Mouse (Mus musculus) T-helper 2 cell (primary cell): ENCODE measurements around the gene Prr5.

ENCODE experiments used
- in situ Hi-C: fragments of 300-600 bp; cut with MboI, MseI; formaldehyde crosslinking; loops from one replicate; pipeline ENCODE4 v1.15.1; 2025; ENCODE audit warnings: high pct_unique_total_duplicates

Prr5 gene

GRCm38 (mm10) chr15:84656689-84657088 is 12.7 kb upstream of the Prr5 start:
- in situ Hi-C loops = no loop called here

- in situ Hi-C loops = no loop called here
Measured at GRCm38 (mm10) chr15:84657384-84658064, 11.9 kb upstream of the Prr5 start.

- in situ Hi-C loops = no loop called here
Measured at GRCm38 (mm10) chr15:84658655-84659054, 10.8 kb upstream of the Prr5 start.

- in situ Hi-C loops = no loop called here
Measured at GRCm38 (mm10) chr15:84659856-84660255, 9.6 kb upstream of the Prr5 start.

GRCm38 (mm10) chr15:84661274-84661673 is 8.1 kb upstream of the Prr5 start:
- in situ Hi-C loops = no loop called here

- in situ Hi-C loops = no loop called here
Measured at GRCm38 (mm10) chr15:84662952-84663684, 6.3 kb upstream of the Prr5 start.

GRCm38 (mm10) chr15:84663685-84664060 is 5.7 kb upstream of the Prr5 start:
- in situ Hi-C loops = no loop called here

- in situ Hi-C loops = loop anchor here (5.0 kb wide), 1 partner anchor 578 kb away; no protein-coding TSS in a partner anchor
Measured at GRCm38 (mm10) chr15:84664542-84665460, 4.6 kb upstream of the Prr5 start.

GRCm38 (mm10) chr15:84665662-84666061 is 3.8 kb upstream of the Prr5 start:
- in situ Hi-C loops = loop anchor here (5.0 kb wide), 1 partner anchor 577 kb away; no protein-coding TSS in a partner anchor

- in situ Hi-C loops = loop anchor here (5.0 kb wide), 1 partner anchor 576 kb away; no protein-coding TSS in a partner anchor
Measured at GRCm38 (mm10) chr15:84666065-84666464, 3.4 kb upstream of the Prr5 start.

GRCm38 (mm10) chr15:84667601-84668000 is 1.8 kb upstream of the Prr5 start:
- in situ Hi-C loops = loop anchor here (5.0 kb wide), 1 partner anchor 575 kb away; no protein-coding TSS in a partner anchor

- in situ Hi-C loops = loop anchor here (5.0 kb wide), 1 partner anchor 572 kb away; no protein-coding TSS in a partner anchor
Measured at GRCm38 (mm10) chr15:84669771-84670656, 594 bp downstream of the Prr5 start.

GRCm38 (mm10) chr15:84670657-84671055 is 1.2 kb downstream of the Prr5 start:
- in situ Hi-C loops = no loop called here

GRCm38 (mm10) chr15:84671401-84672307 is 2.2 kb downstream of the Prr5 start:
- in situ Hi-C loops = no loop called here

- in situ Hi-C loops = no loop called here
Measured at GRCm38 (mm10) chr15:84672308-84672615, 2.8 kb downstream of the Prr5 start.

GRCm38 (mm10) chr15:84672616-84673015 is 3.2 kb downstream of the Prr5 start:
- in situ Hi-C loops = no loop called here

GRCm38 (mm10) chr15:84674329-84675067 is 5.1 kb downstream of the Prr5 start:
- in situ Hi-C loops = no loop called here

- in situ Hi-C loops = no loop called here
Measured at GRCm38 (mm10) chr15:84675317-84675716, 5.9 kb downstream of the Prr5 start.

- in situ Hi-C loops = no loop called here
Measured at GRCm38 (mm10) chr15:84677943-84678342, 8.5 kb downstream of the Prr5 start.
